Mouse (Mus musculus) right cerebral cortex, adult 18-20 months (tissue): ENCODE results near the gene AW822073.
A peak's percentile ranks its signal among the peaks of the same experiment; 100 is the strongest.
"Not testable (repeated sequence)": the region's sequence is repeated elsewhere in the genome, so short reads cannot be mapped to it uniquely, and the experiment has no call there.

Experiments
- DNase-seq: peaks from one replicate; pipeline ENCODE4 v3.0.0; 2022; ENCODE audit warnings: mixed read lengths

Gene AW822073

DNA sequence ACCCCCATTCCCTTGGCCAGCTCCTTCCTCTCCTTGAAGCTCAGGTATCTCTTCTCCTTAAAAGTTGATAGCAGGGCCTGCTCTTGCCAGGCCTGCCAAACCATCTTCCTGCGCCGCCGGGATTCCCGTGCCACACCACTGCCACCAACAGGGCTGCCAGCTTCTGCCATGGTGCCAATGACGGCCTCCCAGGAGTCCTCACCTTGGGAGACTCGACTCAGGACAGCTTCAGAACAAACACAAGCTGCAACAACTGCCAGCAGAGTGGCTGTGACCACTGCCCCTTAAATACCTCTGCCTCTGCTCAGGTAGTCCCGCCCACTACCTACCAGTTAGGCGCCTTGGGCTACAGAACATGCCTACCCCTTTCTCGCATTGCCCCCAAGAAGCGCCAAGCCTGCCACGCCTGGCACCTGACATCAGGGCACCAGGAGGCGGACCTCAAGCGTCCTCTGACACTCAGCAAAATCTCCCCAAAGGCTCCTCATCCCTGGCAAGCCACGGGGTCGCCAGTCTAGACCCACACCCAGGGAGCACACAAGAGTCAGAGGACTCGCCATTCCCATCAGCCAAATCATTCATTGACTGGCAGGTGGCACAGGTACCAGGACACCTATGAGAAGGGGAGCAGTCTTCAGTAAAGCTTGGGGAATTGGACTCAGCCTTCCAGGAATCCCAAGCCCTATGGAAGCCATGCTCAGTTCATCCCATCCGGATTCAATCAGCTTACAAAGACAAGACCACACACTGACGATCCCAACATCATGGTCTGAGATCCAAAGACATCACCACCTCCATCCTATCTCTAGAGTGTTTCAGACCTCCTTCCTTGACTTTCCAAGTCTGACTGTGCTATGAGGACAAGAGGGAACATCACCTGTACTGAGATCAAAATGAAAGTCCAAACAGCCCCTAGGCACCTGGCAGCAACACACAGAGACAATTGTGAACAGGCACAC lies at the start of gene AW822073:
Gene AW822073 (minus strand): TSS at position 104 of the 959 bp plus-strand sequence.
- not testable (repeated sequence) for DNase-seq

DNA sequence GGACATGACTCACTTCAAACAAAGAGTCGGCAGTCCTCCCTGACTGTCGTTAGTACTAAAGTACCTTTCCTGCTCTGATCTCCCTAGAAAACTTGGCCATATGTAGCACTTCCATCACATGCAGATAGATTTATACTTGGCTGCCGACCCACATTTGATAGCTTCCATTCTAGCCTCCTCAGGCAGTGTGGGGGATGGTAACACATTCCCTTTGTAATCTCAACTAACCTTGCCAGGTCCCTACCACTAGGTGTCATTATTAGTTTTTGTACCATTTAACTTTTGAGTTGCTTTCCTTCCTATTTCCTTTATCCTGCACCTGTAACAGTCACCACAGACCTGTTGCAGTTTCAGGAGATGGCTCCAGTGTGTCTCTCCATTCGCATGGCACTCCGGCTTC lies 33.7 kb upstream of the AW822073 start:
- DNase-seq = no peak

- no peak for DNase-seq
Measured at GRCm38 (mm10) chr10:58255954-58256353, 31.2 kb upstream of the AW822073 start.

DNA sequence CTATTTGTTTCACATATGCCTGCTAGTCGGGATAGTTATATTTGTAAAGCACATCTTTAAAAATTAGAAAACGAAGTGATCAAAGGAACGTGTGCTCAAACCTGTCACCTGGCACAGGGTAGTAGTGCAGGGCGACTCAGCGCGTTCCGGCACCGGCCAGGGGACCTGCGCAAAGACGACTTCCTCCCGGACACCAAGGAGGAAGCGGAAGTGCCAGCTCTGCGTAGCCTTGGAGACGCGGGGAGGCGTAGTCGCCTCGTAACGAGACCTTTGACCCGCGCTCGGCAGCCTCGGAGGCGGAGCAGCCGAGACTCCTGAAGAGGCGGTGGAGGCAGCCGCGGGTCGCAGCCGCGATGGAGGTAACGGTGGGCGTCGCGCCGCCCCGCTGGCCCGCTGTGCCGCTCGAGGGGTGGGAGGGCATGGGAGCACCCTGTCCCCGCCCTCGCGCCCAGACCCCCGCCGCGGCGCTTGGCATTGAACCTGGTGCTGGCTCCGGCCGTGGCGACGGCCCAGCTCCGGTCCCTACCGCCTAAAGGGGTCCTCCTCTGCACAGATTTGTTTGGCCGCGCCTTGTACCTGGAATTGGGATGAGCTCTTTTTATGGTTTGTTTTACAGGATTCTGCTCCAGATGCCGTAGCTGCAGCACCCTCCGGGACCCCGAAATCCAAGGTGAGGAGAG lies 30.6 kb upstream of the AW822073 start, which contains the start of gene Gcc2:
Gene Gcc2 (plus strand): TSS at position 285 of the 680 bp plus-strand sequence.
- DNase-seq = peak; percentile 96

DNA sequence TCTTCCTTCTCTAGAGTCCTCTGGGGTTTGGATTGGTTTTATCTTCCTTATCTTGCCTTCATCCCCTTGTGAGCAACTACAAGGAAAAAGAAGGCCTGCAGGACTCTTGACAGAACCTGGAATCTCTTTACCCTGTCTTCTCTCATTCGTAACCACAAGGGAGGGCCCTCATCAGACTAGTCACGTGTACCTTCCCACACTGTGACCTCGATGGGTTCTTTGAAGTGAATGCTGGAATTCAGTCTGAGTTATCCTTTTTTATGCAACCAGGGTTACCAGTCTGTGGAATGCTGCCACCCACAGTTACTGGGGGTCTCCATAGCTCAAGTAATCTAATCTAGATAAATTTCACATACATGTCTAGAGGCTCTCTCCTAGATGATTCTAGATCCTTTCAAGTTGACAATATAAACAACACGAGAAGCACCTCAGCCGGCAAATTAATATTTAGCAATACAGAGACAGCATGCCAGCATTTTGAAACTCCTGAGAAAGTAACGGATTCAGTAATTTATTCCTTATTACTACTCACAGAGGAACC lies 30.0 kb upstream of the AW822073 start:
- DNase-seq = no peak

DNA sequence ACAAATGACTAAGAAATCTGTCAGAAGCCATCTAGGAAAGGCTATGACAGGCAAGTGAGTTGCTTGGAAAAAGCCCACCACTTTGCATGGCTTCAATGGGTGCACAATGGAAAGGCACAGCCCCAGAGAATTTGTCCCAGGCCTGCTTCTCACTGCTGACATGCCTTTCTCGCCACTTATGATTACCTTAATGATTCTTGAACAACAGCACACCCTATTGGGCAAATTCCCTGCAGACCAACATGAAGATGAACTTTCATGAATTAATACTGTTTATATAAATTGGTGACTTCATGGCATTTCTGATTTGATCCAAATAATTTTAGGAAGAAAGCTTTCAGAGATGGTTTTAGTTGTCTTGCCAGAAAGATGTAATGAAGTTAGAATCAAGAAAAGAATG lies 24.8 kb upstream of the AW822073 start:
- DNase-seq = no peak

DNA sequence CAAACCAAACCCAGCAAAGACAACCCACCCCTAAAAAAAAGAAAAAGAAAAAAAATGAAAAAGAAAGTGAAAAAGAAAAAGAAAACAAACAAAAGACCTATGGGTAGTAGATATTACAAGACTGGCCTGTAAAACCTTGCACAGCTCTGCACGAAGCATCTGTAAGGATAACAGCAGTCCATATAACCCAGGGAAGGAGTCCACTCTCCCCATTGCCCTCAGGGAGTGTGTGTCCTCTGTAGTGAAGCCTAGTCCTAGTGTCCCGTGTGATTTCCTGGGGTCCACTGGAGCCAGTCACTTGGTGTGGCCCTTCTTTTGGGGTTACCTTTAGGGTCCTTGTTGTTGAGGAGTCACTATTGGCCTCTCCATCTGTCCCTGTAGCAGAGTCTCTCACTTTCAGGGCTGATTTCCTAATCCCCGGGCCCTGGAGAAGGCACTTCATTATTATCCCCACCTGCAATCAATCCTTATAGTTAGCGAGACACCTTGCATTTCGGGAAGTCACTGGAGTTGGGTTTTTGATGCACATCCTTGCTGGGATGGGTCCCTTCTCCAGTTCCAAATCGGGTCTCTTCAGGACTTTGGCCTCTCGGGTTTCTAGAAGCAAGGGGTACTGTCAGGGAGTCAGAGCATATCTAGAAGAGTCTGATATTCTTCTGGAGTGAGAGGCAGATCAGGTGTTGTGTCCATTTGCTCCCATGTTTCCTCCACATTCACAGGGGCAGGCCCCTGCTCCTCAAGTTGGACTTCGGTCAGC lies 14.4 kb upstream of the AW822073 start:
- peak; percentile 37 for DNase-seq

DNA sequence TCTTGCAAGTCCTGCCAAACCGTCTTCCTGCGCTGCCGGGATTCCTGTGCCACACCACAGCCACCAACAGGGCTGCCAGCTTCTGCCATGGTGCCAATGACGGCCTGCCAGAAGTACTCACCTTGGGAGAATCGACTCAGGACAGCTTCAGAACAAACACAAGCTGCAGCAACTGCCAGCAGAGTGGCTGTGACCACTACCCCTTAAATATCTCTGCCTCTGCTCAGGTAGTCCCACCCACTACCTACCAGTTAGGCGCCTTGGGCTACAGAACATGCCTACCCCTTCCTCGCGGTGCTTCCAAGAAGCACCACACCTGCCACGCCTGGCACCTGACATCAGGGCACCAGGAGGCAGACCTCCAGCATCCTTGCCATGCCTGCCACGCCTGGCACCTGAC lies 11.9 kb upstream of the AW822073 start, which contains the start of gene Gm4981:
Gene Gm4981 (minus strand): TSS at position 89 of the 400 bp plus-strand sequence.
- no peak for DNase-seq

DNA sequence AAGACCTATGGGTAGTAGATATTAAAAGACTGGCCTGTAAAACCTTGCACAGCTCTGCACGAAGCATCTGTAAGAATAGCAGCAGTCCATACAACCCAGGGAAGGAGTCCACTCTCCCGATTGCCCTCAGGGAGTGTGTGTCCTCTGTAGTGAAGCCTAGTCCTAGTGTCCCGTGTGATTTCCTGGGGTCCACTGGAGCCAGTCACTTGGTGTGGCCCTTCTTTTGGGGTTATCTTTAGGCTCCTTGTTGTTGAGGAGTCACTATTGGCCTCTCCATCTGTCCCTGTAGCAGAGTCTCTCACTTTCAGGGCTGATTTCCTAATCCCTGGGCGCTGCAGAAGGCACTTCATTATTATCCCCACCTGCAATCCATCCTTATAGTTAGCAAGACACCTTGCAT lies 10.3 kb upstream of the AW822073 start:
- DNase-seq = not testable (repeated sequence)

- not testable (repeated sequence) for DNase-seq
Measured at GRCm38 (mm10) chr10:58233740-58234121, 9.0 kb upstream of the AW822073 start.

DNA sequence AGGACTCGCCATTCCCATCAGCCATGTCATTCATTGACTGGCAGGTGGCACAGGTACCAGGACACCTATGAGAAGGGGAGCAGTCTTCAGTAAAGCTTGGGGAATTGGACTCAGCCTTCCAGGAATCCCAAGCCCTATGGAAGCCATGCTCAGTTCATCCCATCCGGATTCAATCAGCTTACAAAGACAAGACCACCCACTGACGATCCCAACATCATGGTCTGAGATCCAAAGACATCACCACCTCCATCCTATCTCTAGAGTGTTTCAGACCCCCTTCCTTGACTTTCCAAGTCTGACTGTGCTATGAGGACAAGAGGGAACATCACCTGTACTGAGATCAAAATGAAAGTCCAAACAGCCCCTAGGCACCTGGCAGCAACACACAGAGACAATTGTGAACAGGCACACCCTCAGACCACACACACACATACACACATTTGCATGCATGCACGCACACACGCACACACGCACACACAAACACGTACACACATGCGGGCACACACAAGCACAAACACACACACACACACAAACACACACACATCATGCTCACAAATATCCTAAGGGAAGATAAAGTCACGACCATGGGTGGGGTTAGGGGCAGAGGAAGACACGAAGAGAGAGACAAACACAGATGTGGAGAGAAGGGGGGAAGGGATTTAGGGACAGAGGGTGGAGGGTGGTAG lies 8.5 kb upstream of the AW822073 start:
- not testable (repeated sequence) for DNase-seq

DNA sequence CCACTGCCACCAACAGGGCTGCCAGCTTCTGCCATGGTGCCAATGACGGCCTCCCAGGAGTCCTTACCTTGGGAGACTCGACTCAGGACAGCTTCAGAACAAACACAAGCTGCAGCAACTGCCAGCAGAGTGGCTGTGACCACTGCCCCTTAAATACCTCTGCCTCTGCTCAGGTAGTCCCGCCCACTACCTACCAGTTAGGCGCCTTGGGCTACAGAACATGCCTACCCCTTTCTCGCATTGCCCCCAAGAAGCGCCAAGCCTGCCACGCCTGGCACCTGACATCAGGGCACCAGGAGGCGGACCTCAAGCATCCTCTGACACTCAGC lies 7.9 kb upstream of the AW822073 start, which contains the start of gene Duxf3:
Gene Duxf3 (minus strand): TSS at position 35 of the 329 bp plus-strand sequence.
- DNase-seq = not testable (repeated sequence)

DNA sequence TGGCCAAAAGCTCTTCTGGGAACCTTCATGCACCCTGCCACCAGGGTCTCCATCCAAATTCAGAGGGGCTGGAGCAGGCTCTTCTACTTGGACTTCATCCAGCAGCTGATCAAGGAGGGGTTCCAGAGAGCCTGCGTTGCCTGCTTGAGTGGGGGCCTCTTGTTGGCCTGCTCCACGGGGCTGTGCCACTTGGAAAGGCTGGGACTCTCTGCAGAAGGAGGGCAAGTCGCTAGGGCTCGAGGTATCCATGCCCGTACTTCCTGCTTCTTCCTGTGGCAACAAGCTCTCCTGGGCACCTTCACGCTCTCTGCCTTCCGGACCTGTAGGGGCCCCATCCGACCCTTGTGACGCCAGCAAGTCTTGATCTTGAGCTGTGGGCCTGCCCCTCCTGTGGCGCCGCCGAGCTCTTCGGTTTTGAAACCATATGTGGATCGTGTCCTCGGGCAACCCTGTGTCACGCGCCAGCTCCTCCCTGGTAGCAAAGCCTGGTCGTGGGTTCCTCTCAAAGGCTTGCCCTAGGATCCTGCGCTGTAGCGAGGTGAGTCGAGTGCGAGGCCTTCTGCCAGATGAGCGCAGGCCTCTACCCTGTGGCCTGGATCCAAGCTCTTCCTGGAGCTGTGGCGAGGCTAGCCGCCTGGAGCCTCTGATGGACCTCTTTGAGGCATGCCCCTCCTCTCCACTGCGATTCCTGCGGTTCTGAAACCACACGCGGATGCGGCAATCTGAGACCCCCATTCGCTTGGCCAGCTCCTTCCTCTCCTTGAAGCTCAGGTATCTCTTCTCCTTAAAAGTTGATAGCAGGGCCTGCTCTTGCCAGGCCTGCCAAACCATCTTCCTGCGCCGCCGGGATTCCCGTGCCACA lies 7.3 kb upstream of the AW822073 start:
- peak; percentile 60 for DNase-seq

GRCm38 (mm10) chr10:58231088-58231487 lies 6.4 kb upstream of the AW822073 start:
- not testable (repeated sequence) for DNase-seq

GRCm38 (mm10) chr10:58230021-58230420 lies 5.3 kb upstream of the AW822073 start:
- not testable (repeated sequence) for DNase-seq

DNA sequence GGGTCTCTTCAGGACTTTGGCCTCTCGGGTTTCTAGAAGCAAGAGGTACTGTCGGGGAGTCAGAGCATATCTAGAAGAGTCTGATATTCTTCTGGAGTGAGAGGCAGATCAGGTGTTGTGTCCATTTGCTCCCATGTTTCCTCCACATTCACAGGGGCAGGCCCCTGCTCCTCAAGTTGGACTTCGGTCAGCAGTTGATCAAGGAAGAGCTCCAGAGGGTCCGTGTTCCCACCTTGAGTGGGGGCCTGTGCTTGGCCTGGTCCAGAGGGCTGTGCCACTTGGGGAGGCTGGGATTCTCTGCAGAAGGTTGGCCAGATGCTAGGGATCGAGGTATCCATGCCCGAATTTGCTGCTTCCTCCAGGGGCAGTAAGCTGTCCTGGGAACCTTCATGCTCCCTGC lies 3.1 kb upstream of the AW822073 start:
- DNase-seq = not testable (repeated sequence)

DNA sequence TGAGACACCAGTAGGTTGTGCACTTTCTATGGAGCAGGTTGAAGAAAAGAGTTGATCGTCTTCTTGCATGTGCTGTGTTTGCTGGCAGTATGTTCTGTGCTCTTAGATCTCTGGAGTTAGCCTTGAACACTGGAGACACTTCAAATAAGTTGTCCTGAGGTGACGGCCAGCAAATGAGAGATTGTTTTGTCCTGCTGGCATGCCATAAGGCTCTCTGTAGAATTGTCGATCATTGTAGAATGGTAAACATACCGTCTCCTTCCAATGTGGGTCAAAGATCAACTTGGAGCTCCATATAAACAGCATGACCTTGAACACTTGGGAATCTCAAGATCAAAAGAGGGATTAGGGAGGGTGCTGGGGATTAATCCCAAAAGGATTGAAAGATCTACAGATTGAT lies 1.6 kb upstream of the AW822073 start:
- not testable (repeated sequence) for DNase-seq

GRCm38 (mm10) chr10:58223972-58224805 lies 541 bp downstream of the AW822073 start:
- peak; percentile 64 for DNase-seq

- DNase-seq = not testable (repeated sequence)
Measured at GRCm38 (mm10) chr10:58223161-58223560, 1.6 kb downstream of the AW822073 start.

DNA sequence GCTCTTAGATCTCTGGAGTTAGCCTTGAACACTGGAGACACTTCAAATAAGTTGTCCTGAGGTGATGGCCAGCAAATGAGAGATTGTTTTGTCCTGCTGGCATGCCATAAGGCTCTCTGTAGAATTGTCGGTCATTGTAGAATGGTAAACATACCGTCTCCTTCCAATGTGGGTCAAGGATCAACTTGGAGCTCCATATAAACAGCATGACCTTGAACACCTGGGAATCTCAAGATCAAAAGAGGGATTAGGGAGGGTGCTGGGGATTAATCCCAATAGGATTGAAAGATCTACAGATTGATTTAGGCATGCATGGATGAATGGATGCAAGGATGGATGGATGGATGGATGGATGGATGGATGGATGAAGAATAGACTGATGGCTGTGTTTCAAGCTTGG lies 3.2 kb downstream of the AW822073 start:
- not testable (repeated sequence) for DNase-seq
